Mouse (Mus musculus) spleen, adult 2 months (tissue): ENCODE measurements around the gene Fam227b.

ENCODE experiments used
- CTCF ChIP-seq: fragments of 200-500 bp; IDR thresholded peaks from 2 replicates; pipeline ENCODE4 v1.5.1; 2011; ENCODE audit warnings: mild to moderate bottlenecking, inconsistent platforms; ENCODE audit not compliant: insufficient read depth, insufficient read length, insufficient replicate concordance; ENCODE audit errors: extremely low read depth
- POLR2A ChIP-seq: fragments of 200-500 bp; IDR thresholded peaks from 2 replicates; pipeline ENCODE4 v1.6.1; 2011; ENCODE audit warnings: low read depth, low read length, inconsistent platforms

DNA sequence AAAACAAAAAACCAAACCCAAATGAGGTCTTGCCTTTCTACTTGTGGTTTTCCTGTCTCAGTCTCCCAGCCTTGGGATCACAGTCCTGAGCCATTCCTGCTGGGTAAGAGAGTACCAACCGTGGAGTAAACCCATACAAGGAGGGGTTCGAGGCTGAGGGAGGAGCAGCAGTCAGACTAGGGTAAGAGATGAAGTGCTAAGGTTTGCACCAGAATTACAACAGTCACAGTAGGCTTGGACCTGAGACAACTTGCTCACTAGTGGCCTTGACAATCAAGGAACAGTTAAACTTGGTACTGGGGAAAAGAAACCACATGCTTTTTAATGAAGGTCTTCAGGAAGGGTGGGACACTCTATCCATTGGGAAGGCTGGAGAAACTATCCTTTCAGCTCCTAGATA is 72.7 kb downstream of the Fam227b start:
- TF ChIP-seq CTCF (no peak), POLR2A (no peak)
